Comparison of ENCODE assay signal across 9 mouse cellular contexts in genomic region chr13:46810098-46810497, GRCm38 (mm10).
A peak's percentile ranks its signal among the peaks of the same experiment; 100 is the strongest.
DNase-seq lines count a peak whose midpoint lies in the region; ATAC-seq and TF ChIP-seq lines count a peak whose summit lies in the region.
"Had no signal": no experiment of that assay in that cellular context is flagged by ENCODE, and none has a peak within 500 bp of the region (broad histone marks: within the 10 kb centered on the region; RNA-seq: fewer than 3 reads in every experiment).

No protein-coding gene starts in this region.

- peak; percentile 71; the same call in 1 of the 2 replicates for TF ChIP-seq CTCF in testis, adult 2 months (IDR thresholded peaks at IDR 0.05; ENCODE audit: control insufficient read depth, insufficient read depth, insufficient replicate concordance, low read depth, low read length)

- H3K36me3 ChIP-seq in midbrain, embryonic 14.5 days (ENCODE audit: control insufficient read depth, insufficient read depth, low read length), result peaks cover 46% of the 10 kb centered on the region
- H3K36me3 ChIP-seq in midbrain, embryonic 13.5 days, result peaks cover 62% of the 10 kb centered on the region
- peaks cover 8% of the 10 kb centered on the region for H3K36me3 ChIP-seq in embryonic facial prominence, embryonic 11.5 days (replicated peaks; ENCODE audit: control insufficient read depth, insufficient read depth, low read depth, low read length)
- H3K36me3 ChIP-seq in testis, adult 2 months (ENCODE audit: control insufficient read depth, insufficient read depth, low read length), result no peaks in the 10 kb centered on the region

- peak; percentile 38 for DNase-seq in cerebellum, adult 11 months
- DNase-seq in midbrain, embryonic 14.5 days, result peak; percentile 51
- DNase-seq in adrenal gland, postnatal 25 days, result peak; percentile 32
- peak; percentile 36 for DNase-seq in embryonic facial prominence, embryonic 11.5 days (ENCODE audit: low spot score)
- DNase-seq in large intestine, adult 2 months (ENCODE audit: low read depth, low spot score), result peak; percentile 38

- peak; percentile 33; the same call in 1 of the 2 replicates for TF ChIP-seq POLR2A in testis, adult 2 months (IDR thresholded peaks at IDR 0.05; ENCODE audit: control insufficient read depth, low read depth, low read length)

- WGBS in midbrain, embryonic 14.5 days, result 93% methylated on average over 12 of the region's 12 CpGs
- WGBS in midbrain, embryonic 13.5 days, result 92% methylated on average over 12 of the region's 12 CpGs
- WGBS in embryonic facial prominence, embryonic 11.5 days, result 94% methylated on average over 12 of the region's 12 CpGs
- 81% methylated on average over 12 of the region's 12 CpGs for WGBS in large intestine, adult 2 months

- no peak overlapping the region for H3K27ac ChIP-seq in midbrain, embryonic 14.5 days (replicated peaks; ENCODE audit: low read depth, low read length)
- no peak overlapping the region for H3K27ac ChIP-seq in midbrain, embryonic 13.5 days
- H3K27ac ChIP-seq in embryonic facial prominence, embryonic 11.5 days (replicated peaks; ENCODE audit: low read depth, low read length), result no peak overlapping the region
- no peak overlapping the region for H3K27ac ChIP-seq in testis, adult 2 months (ENCODE audit: control insufficient read depth, insufficient read depth, low read depth, low read length)
- H3K27ac ChIP-seq: lung, embryonic 15.5 days had no signal

- no peak overlapping the region for H3K4me3 ChIP-seq in midbrain, embryonic 14.5 days (replicated peaks; ENCODE audit: low read depth, low read length)
- H3K4me3 ChIP-seq in midbrain, embryonic 13.5 days (replicated peaks), result no peak overlapping the region
- H3K4me3 ChIP-seq in embryonic facial prominence, embryonic 11.5 days (ENCODE audit: low read depth, low read length), result no peak overlapping the region
- peak overlapping the region; percentile 54 for H3K4me3 ChIP-seq in testis, adult 2 months (ENCODE audit: control insufficient read depth, low read depth, low read length)
- H3K4me3 ChIP-seq: lung, embryonic 15.5 days had no signal

- H3K4me2 ChIP-seq in midbrain, embryonic 14.5 days (ENCODE audit: low read length), result no peak overlapping the region
- H3K4me2 ChIP-seq in midbrain, embryonic 13.5 days (replicated peaks), result no peak overlapping the region
- H3K4me2 ChIP-seq in embryonic facial prominence, embryonic 11.5 days (ENCODE audit: low read depth, low read length), result no peak overlapping the region
- H3K4me2 ChIP-seq: lung, embryonic 15.5 days had no signal

- H3K4me1 ChIP-seq in midbrain, embryonic 14.5 days (ENCODE audit: control insufficient read depth, insufficient read depth, low read length), result no peaks in the 10 kb centered on the region
- no peaks in the 10 kb centered on the region for H3K4me1 ChIP-seq in midbrain, embryonic 13.5 days (replicated peaks)
- no peaks in the 10 kb centered on the region for H3K4me1 ChIP-seq in embryonic facial prominence, embryonic 11.5 days (ENCODE audit: control insufficient read depth, insufficient read depth, low read length)
- H3K4me1 ChIP-seq in testis, adult 2 months (ENCODE audit: control insufficient read depth, insufficient read depth, low read length), result 0 out of 2 replicates have a peak, but pooled peaks cover 2% of the 10 kb centered on the region
- H3K4me1 ChIP-seq: lung, embryonic 15.5 days had no signal

- 0 out of 2 replicates have a peak, but pooled peaks cover 3% of the 10 kb centered on the region for H3K9me3 ChIP-seq in midbrain, embryonic 14.5 days (ENCODE audit: control insufficient read depth, low read length)
- no peaks in the 10 kb centered on the region; the same call in 1 of the 2 replicates for H3K9me3 ChIP-seq in midbrain, embryonic 13.5 days
- H3K9me3 ChIP-seq in embryonic facial prominence, embryonic 11.5 days (replicated peaks; ENCODE audit: control insufficient read depth, low read length), result no peaks in the 10 kb centered on the region
- H3K9me3 ChIP-seq: lung, embryonic 15.5 days had no signal

- no peaks in the 10 kb centered on the region for H3K27me3 ChIP-seq in midbrain, embryonic 14.5 days (ENCODE audit: control insufficient read depth, insufficient read depth, low read length)
- no peaks in the 10 kb centered on the region for H3K27me3 ChIP-seq in midbrain, embryonic 13.5 days
- H3K27me3 ChIP-seq in embryonic facial prominence, embryonic 11.5 days (ENCODE audit: control insufficient read depth, insufficient read depth, low read length), result no peaks in the 10 kb centered on the region
- H3K27me3 ChIP-seq in testis, adult 2 months (ENCODE audit: control insufficient read depth, insufficient read depth, low read length), result no peaks in the 10 kb centered on the region
- H3K27me3 ChIP-seq: lung, embryonic 15.5 days had no signal

- H3K9ac ChIP-seq in midbrain, embryonic 14.5 days (replicated peaks; ENCODE audit: low read length), result no peak overlapping the region
- H3K9ac ChIP-seq in midbrain, embryonic 13.5 days (replicated peaks), result no peak overlapping the region
- H3K9ac ChIP-seq in embryonic facial prominence, embryonic 11.5 days (replicated peaks; ENCODE audit: low read length), result no peak overlapping the region
- H3K9ac ChIP-seq: lung, embryonic 15.5 days had no signal

- no peak for ATAC-seq in cerebellum, adult (ENCODE audit: insufficient number of reproducible peaks, low FRiP score, low TSS enrichment)
- ATAC-seq in midbrain, embryonic 14.5 days (ENCODE audit: low FRiP score, low TSS enrichment), result no peak
- no peak for ATAC-seq in midbrain, embryonic 13.5 days
- ATAC-seq in embryonic facial prominence, embryonic 11.5 days (replicated peaks; ENCODE audit: insufficient number of reproducible peaks, low FRiP score, low TSS enrichment, low read depth), result no peak
